Mouse (Mus musculus): Measurements from ENCODE around the gene Ndufa8.

GRCm38 (mm10) chr2:35999212-35999611 lies 50.0 kb downstream of the Ndufa8 start:
- TF ChIP-seq POLR2A (IDR thresholded peaks at IDR 0.05; ENCODE audit: borderline replicate concordance, control insufficient read depth, low read depth, low read length) (no peak), CTCF (IDR thresholded peaks at IDR 0.05; ENCODE audit: control insufficient read depth, insufficient read depth, low read length) (no peak)

All from bone marrow, adult 2 months (tissue).